Mouse (Mus musculus): Measurements from ENCODE around the gene Mfsd4b5. TPM values are rescaled to one million over a fixed set of nuclear protein-coding genes. Genes with fewer than 3 reads are reported as not detected.

The Mfsd4b5 gene
- polyA plus RNA-seq, 1 experiment from 2014 or later, result 0.80 TPM

GRCm38 (mm10) chr10:39908768-39909441 is 77.5 kb downstream of the Mfsd4b5 start:
- Histone ChIP-seq H3K27me3 (ENCODE audit: control insufficient read depth, insufficient read depth, low read length) (no peaks in the 10 kb centered on the region), H3K4me1 (ENCODE audit: control insufficient read depth, insufficient read depth, low read length) (no peaks in the 10 kb centered on the region), H3K36me3 (ENCODE audit: control insufficient read depth, insufficient read depth, low read length) (no peaks in the 10 kb centered on the region), H3K9ac (ENCODE audit: low read depth, low read length) (no peak overlapping the region), H3K27ac (ENCODE audit: low read depth, low read length) (no peak overlapping the region), H3K4me2 (replicated peaks; ENCODE audit: low read depth, low read length) (no peak overlapping the region), H3K4me3 (ENCODE audit: low read length) (no peak overlapping the region), H3K9me3 (ENCODE audit: control insufficient read depth, low read length) (no peaks in the 10 kb centered on the region)
- 70% methylated on average over 13 of the region's 13 CpGs for WGBS
- no peak for ATAC-seq (ENCODE audit: low FRiP score, low TSS enrichment)

Other genes with a start within 250 kb of the Mfsd4b5 start
- 2.9 and 5.6 TPM in 2 replicates for gene Mfsd4b4, start 87.4 kb downstream of the Mfsd4b5 start, polyA plus RNA-seq (2014; fragmentation: Nextera tagmentation; extraction: Ambion mirVana)
- not detected in 2 replicates for gene Mfsd4b2, start 59.7 kb downstream of the Mfsd4b5 start, polyA plus RNA-seq (2014; fragmentation: Nextera tagmentation; extraction: Ambion mirVana)
- gene Mfsd4b3, start 26.5 kb downstream of the Mfsd4b5 start, polyA plus RNA-seq (2014; fragmentation: Nextera tagmentation; extraction: Ambion mirVana), result 0.17 and 0.79 TPM in 2 replicates
- gene Mfsd4b1, start 38.6 kb upstream of the Mfsd4b5 start, polyA plus RNA-seq (2014; fragmentation: Nextera tagmentation; extraction: Ambion mirVana), result 0.40 and 1.5 TPM in 2 replicates
- gene Slc16a10, start 155.6 kb upstream of the Mfsd4b5 start, polyA plus RNA-seq (2014; fragmentation: Nextera tagmentation; extraction: Ambion mirVana), result 4.2 and 9.2 TPM in 2 replicates

Data from kidney, embryonic 14.5 days (tissue).